Mouse (Mus musculus) liver, adult 2 months (tissue): ENCODE measurements around the gene Cd79b. TPM values are rescaled to one million over a fixed set of nuclear protein-coding genes. Genes with fewer than 3 reads are reported as not detected.

Experiments used
- DNase-seq: peaks from one replicate; pipeline ENCODE4 v3.0.0-alpha.2; 2011; ENCODE audit warnings: low read depth, low spot score; ENCODE audit errors: extremely low read depth
- H3K27ac ChIP-seq: fragments of 200-500 bp; replicated peaks from 2 replicates; pipeline ENCODE4 v1.5.1; 2012; ENCODE audit warnings: low read depth, mild to moderate bottlenecking, control low read depth, inconsistent platforms, low read length; ENCODE audit not compliant: insufficient read depth
- H3K27me3 ChIP-seq: fragments of 200-500 bp; 2 replicates; pipeline ENCODE4 v1.6.1; 2012; ENCODE audit warnings: mild to moderate bottlenecking, moderate library complexity, low read length, inconsistent platforms; ENCODE audit not compliant: control insufficient read depth, insufficient read depth
- H3K36me3 ChIP-seq: fragments of 200-500 bp; 2 replicates; pipeline ENCODE4 v1.6.1; 2012; ENCODE audit warnings: low read length, inconsistent platforms; ENCODE audit not compliant: control insufficient read depth, insufficient read depth
- H3K4me1 ChIP-seq: fragments of 200-500 bp; 2 replicates; pipeline ENCODE4 v1.6.1; 2011; ENCODE audit warnings: low read length; ENCODE audit not compliant: control insufficient read depth, insufficient read depth
- H3K4me3 ChIP-seq: fragments of 200-500 bp; 2 replicates; pipeline ENCODE4 v1.5.1; 2011; ENCODE audit warnings: low read depth, mild to moderate bottlenecking, control low read depth, low read length, moderate library complexity; ENCODE audit not compliant: insufficient read depth
- H3K79me2 ChIP-seq: fragments of 200-500 bp; 2 replicates; pipeline ENCODE4 v1.6.1; 2012; ENCODE audit warnings: inconsistent platforms, mild to moderate bottlenecking, low read length, moderate library complexity; ENCODE audit not compliant: control insufficient read depth, insufficient read depth
- H3K9ac ChIP-seq: fragments of 200-500 bp; 2 replicates; pipeline ENCODE4 v1.6.1; 2012; ENCODE audit warnings: low read depth, mild to moderate bottlenecking, control low read depth, inconsistent platforms, low read length
- CTCF ChIP-seq: fragments of 200-500 bp; IDR thresholded peaks from 2 replicates; pipeline ENCODE4 v1.5.1; 2011; ENCODE audit warnings: low read depth, low read length, control low read depth
- POLR2A ChIP-seq: fragments of 200-500 bp; IDR thresholded peaks from 2 replicates; pipeline ENCODE4 v1.6.1; 2011; ENCODE audit warnings: low read length, control low read depth; ENCODE audit not compliant: insufficient read depth; ENCODE audit errors: extremely low read depth
- WGBS: fragments of 180-500 bp; shearing (Covaris S2); methylation state at CpG from one replicate; pipeline ENCODE4 v1.1.7; 2018; 5-methylcytosine and 5-hydroxymethylcytosine counted together
- polyA plus RNA-seq: library from polyadenylated mRNA; depleted of rRNA; stranded (reverse); fragments of >200 nt; gene quantifications from 2 replicates; pipeline ENCODE4 v1.2.3, GENCODE M21; 2012; rRNA removed
- total RNA-seq: library from RNA; depleted of rRNA; stranded (reverse); fragments of >200 nt; gene quantifications from 2 replicates; pipeline ENCODE4 v1.2.3, GENCODE M21; 2014; rRNA removed

Gene Cd79b
- total and polyA plus RNA-seq, 2 experiments = 2.1 to 3.8 TPM

DNA sequence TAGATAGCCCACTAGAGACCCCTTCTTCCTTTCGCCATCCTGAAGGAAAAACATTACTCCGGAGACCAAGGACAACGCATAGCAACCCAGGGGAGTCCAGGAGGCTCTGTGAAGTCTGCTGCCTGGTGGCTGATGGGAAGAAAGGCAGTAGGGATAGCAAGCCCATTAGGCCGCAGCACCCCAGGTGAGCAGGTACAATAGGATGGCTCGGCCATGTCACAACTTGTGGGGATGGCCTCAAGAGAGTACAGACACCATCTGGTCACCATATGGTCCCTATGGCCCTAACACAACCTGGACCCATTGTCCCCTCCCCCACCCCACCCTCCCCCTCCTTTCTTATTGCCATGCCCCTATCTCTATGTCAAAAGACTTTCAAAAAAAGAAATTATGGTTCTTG lies 46.7 kb downstream of the Cd79b start:
- no peak for DNase-seq
- Histone ChIP-seq H3K79me2 (peaks cover 15% of the 10 kb centered on the region; the same call in 1 of the 2 replicates), H3K27me3 (no peaks in the 10 kb centered on the region), H3K9ac (peak overlapping the region; percentile 64), H3K27ac (peak overlapping the region; percentile 94), H3K4me3 (peak overlapping the region; percentile 56), H3K36me3 (peaks cover 38% of the 10 kb centered on the region), H3K4me1 (peaks cover 26% of the 10 kb centered on the region)
- WGBS = 45% methylated on average over 5 of the region's 5 CpGs
- TF ChIP-seq POLR2A (no peak), CTCF (peak; percentile 24; the same call in 1 of the 2 replicates)

DNA sequence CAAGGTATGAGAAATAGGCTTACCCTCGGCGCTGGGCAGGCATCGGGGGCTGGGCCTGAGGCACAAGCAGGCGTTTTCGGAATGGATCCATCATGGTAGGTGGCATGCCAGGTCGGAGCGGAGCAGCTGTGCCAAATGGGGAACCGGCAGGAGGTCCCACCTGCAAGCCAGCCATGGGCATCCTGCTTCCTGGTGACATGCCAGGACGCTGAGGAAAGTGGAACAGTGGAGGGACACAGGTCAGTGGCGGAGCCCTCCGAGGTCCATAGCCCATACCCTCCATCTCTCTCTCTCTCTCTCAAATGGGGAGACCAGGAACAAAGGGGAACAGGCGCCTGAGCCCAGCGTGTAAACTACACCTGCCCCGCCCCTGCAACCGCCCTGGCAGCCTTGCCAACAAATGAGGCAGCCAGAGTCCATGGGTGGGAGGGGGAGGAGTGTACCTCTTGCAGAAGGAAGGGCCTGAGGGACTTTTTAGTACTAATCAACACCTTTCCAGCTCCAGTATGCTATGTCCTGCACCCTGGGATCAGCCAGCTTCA lies 47.2 kb downstream of the Cd79b start:
- H3K4me3 ChIP-seq = peak overlapping the region; percentile 56
- H3K36me3 ChIP-seq = peaks cover 41% of the 10 kb centered on the region
- DNase-seq = peak; percentile 88
- TF ChIP-seq POLR2A (no peak), CTCF (no peak)
- H3K4me1 ChIP-seq = peaks cover 26% of the 10 kb centered on the region
- WGBS = 27% methylated on average over 15 of the region's 15 CpGs
- H3K27ac ChIP-seq = peak overlapping the region; percentile 94
- no peaks in the 10 kb centered on the region for H3K27me3 ChIP-seq
- peak overlapping the region; percentile 53 for H3K9ac ChIP-seq
- peaks cover 15% of the 10 kb centered on the region; the same call in 1 of the 2 replicates for H3K79me2 ChIP-seq

DNA sequence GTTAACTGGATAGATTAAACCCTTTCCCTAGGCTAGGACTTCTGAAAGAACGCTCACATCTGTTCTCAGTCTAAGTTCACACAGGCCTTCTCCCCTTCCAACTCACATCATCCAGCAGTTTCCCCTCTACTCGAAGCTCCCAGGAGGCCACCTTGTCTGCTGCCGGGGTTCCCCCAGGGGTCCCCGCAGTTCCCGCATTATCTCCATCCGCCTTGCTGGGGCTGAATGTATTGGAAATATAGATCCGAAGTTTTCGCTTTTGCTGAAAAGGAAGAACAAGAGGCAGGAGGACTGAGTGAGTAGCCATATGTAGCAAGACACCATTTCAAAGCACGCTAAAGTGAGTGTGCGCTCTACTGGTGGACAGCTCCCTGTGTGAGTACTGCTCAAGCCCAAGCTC lies 48.1 kb downstream of the Cd79b start:
- Histone ChIP-seq H3K79me2 (peaks cover 15% of the 10 kb centered on the region; the same call in 1 of the 2 replicates), H3K4me3 (no peak overlapping the region), H3K9ac (no peak overlapping the region), H3K27ac (no peak overlapping the region), H3K4me1 (peaks cover 26% of the 10 kb centered on the region), H3K36me3 (peaks cover 43% of the 10 kb centered on the region), H3K27me3 (no peaks in the 10 kb centered on the region)
- 94% methylated on average over 10 of the region's 10 CpGs for WGBS
- no peak for TF ChIP-seq CTCF
- TF ChIP-seq POLR2A = no peak
- no peak for DNase-seq

DNA sequence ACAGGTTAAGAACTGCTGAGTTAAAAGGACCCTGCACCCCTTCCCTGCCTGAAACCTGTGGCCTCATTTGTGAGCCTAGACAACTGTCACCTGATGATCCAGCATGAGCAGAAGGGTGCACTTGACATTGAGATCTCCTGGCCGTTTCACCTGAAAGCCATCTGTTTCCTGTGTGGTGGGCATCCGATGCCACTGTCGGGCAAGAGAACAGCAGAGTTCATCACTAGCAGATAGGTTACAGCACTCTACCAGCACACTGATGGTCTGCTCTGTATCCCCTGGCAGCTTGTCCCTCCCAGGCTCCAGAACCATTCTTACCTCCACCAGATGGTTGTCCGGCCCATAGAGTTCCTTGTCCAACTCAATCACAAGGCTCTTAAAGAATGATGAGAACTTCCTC lies 49.0 kb downstream of the Cd79b start:
- DNase-seq = no peak
- H3K4me1 ChIP-seq = peaks cover 22% of the 10 kb centered on the region
- no peaks in the 10 kb centered on the region for H3K27me3 ChIP-seq
- H3K27ac ChIP-seq = no peak overlapping the region
- H3K4me3 ChIP-seq = no peak overlapping the region
- peaks cover 12% of the 10 kb centered on the region; the same call in 1 of the 2 replicates for H3K79me2 ChIP-seq
- WGBS = 85% methylated on average over 4 of the region's 4 CpGs
- peaks cover 43% of the 10 kb centered on the region for H3K36me3 ChIP-seq
- no peak for TF ChIP-seq POLR2A
- no peak for TF ChIP-seq CTCF
- no peak overlapping the region for H3K9ac ChIP-seq

DNA sequence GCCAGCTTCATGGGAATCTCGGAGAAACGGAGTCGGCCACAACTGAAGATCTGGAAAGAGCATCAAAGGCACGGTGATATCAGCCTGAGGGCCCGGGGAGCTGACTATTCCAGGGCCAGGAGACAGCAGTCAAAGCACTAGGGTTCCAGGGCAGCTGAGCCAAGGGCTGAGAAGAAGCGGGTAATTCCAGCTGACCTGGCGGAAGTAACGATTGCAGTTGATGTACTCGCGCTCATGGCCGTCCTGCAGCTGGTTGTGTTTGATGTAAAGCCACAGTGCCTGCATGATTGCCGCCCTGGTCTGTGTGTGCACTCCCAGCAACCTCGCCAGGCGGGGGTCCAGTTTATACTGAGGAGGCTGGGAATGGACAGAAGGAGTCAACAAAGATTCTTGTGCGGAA lies 49.6 kb downstream of the Cd79b start:
- Histone ChIP-seq H3K79me2 (peaks cover 6% of the 10 kb centered on the region; the same call in 1 of the 2 replicates), H3K36me3 (peaks cover 43% of the 10 kb centered on the region), H3K27ac (no peak overlapping the region), H3K9ac (no peak overlapping the region), H3K27me3 (no peaks in the 10 kb centered on the region), H3K4me3 (no peak overlapping the region), H3K4me1 (peaks cover 17% of the 10 kb centered on the region)
- TF ChIP-seq CTCF (no peak), POLR2A (no peak)
- DNase-seq = no peak
- 92% methylated on average over 15 of the region's 15 CpGs for WGBS

DNA sequence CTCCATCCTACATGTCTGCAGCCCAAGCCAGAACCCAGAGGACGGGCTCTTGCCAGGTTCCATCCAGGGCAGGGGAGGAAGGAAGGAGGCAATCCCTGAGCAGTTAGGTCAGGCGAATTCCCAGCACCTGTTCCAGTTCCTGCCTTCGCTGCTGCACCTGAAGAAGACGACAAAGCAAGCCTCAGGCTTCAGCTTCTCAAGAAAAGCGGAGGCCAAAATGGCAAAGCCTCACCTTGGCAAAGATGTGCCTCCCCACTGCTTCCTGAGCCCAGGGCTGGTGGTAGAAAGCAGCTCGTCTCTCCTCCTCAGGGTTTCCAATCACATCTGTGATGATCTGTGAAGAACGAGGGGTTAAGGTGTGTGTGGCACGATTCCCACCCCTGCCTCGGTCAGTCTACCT lies 50.6 kb downstream of the Cd79b start:
- no peak overlapping the region for H3K9ac ChIP-seq
- H3K79me2 ChIP-seq = peaks cover 2% of the 10 kb centered on the region; the same call in 1 of the 2 replicates
- no peak for DNase-seq
- peaks cover 12% of the 10 kb centered on the region for H3K4me1 ChIP-seq
- no peak overlapping the region for H3K4me3 ChIP-seq
- WGBS = 88% methylated on average over 9 of the region's 9 CpGs
- no peaks in the 10 kb centered on the region for H3K27me3 ChIP-seq
- no peak for TF ChIP-seq POLR2A
- no peak for TF ChIP-seq CTCF
- no peak overlapping the region for H3K27ac ChIP-seq
- peaks cover 43% of the 10 kb centered on the region for H3K36me3 ChIP-seq

Other genes starting within 250 kb of the Cd79b start
- 31.3 and 33.7 TPM in 2 replicates for gene Taco1, start 248.7 kb downstream of the Cd79b start, total RNA-seq
- gene Taco1, start 248.7 kb downstream of the Cd79b start, polyA plus RNA-seq = 19.1 and 20.0 TPM in 2 replicates
- gene Map3k3, start 230.1 kb downstream of the Cd79b start, total RNA-seq = 12.3 and 14.9 TPM in 2 replicates
- 7.6 and 9.7 TPM in 2 replicates for gene Map3k3, start 230.1 kb downstream of the Cd79b start, polyA plus RNA-seq
- gene Gm10840, start 153.9 kb downstream of the Cd79b start, total RNA-seq = not detected in 2 replicates
- not detected in 2 replicates for gene Gm10840, start 153.9 kb downstream of the Cd79b start, polyA plus RNA-seq
- 9.4 and 9.7 TPM in 2 replicates for gene Limd2, start 153.9 kb downstream of the Cd79b start, total RNA-seq
- gene Limd2, start 153.9 kb downstream of the Cd79b start, polyA plus RNA-seq = 21.8 and 26.3 TPM in 2 replicates
- 1.8 and 2.8 TPM in 2 replicates for gene Strada, start 112.6 kb downstream of the Cd79b start, total RNA-seq
- gene Strada, start 112.6 kb downstream of the Cd79b start, polyA plus RNA-seq = 3.1 and 3.9 TPM in 2 replicates
- gene Ccdc47, start 98.4 kb downstream of the Cd79b start, total RNA-seq = 42.6 and 48.9 TPM in 2 replicates
- gene Ccdc47, start 98.4 kb downstream of the Cd79b start, polyA plus RNA-seq = 12.8 and 16.9 TPM in 2 replicates
- 16.0 and 19.7 TPM in 2 replicates for gene Ddx42, start 97.8 kb downstream of the Cd79b start, total RNA-seq
- gene Ddx42, start 97.8 kb downstream of the Cd79b start, polyA plus RNA-seq = 4.8 and 5.1 TPM in 2 replicates
- gene Ftsj3, start 58.7 kb downstream of the Cd79b start, total RNA-seq = 19.7 and 20.7 TPM in 2 replicates
- gene Ftsj3, start 58.7 kb downstream of the Cd79b start, polyA plus RNA-seq = 8.8 and 13.8 TPM in 2 replicates
- 60.3 and 65.2 TPM in 2 replicates for gene Psmc5, start 58.6 kb downstream of the Cd79b start, total RNA-seq
- 37.7 and 43.2 TPM in 2 replicates for gene Psmc5, start 58.6 kb downstream of the Cd79b start, polyA plus RNA-seq
- gene Smarcd2, start 41.8 kb downstream of the Cd79b start, total RNA-seq = 70.1 and 70.3 TPM in 2 replicates
- 67.3 and 84.8 TPM in 2 replicates for gene Smarcd2, start 41.8 kb downstream of the Cd79b start, polyA plus RNA-seq
- gene Tcam1, start 38.1 kb downstream of the Cd79b start, total RNA-seq = not detected in 2 replicates
- gene Tcam1, start 38.1 kb downstream of the Cd79b start, polyA plus RNA-seq = not detected in 2 replicates
- not detected in 2 replicates for gene Gh, start 12.9 kb downstream of the Cd79b start, total RNA-seq
- gene Gh, start 12.9 kb downstream of the Cd79b start, polyA plus RNA-seq = not detected in 2 replicates
- 0.09 and 0.13 TPM in 2 replicates for gene Scn4a, start 38.5 kb upstream of the Cd79b start, total RNA-seq
- 0.02 TPM in 2 replicates for gene Scn4a, start 38.5 kb upstream of the Cd79b start, polyA plus RNA-seq
- not detected in 2 replicates for gene Prr29, start 50.7 kb upstream of the Cd79b start, total RNA-seq
- 0.17 TPM in 1 of 2 replicates, not detected in the other for gene Prr29, start 50.7 kb upstream of the Cd79b start, polyA plus RNA-seq
- 5.3 and 6.7 TPM in 2 replicates for gene Icam2, start 73.3 kb upstream of the Cd79b start, total RNA-seq
- gene Icam2, start 73.3 kb upstream of the Cd79b start, polyA plus RNA-seq = 5.0 and 5.4 TPM in 2 replicates
- 18.2 and 24.1 TPM in 2 replicates for gene Ern1, start 173.1 kb upstream of the Cd79b start, total RNA-seq
- 36.3 and 52.8 TPM in 2 replicates for gene Ern1, start 173.1 kb upstream of the Cd79b start, polyA plus RNA-seq